Mouse (Mus musculus) adrenal gland, postnatal 25 days (tissue): ENCODE results near the gene Olfr504. TPM values are rescaled to one million over a fixed set of nuclear protein-coding genes. Genes with fewer than 3 reads are reported as not detected.
"Not testable (repeated sequence)": the region's sequence is repeated elsewhere in the genome, so short reads cannot be mapped to it uniquely, and the experiment has no call there.

ENCODE experiments used
- DNase-seq: peaks from one replicate; pipeline ENCODE4 v3.0.0; 2021; ENCODE audit warnings: mixed read lengths
- long read RNA-seq: library from polyadenylated mRNA; stranded (forward); transcript quantifications from one replicate; pipeline ENCODE4 v2.0.0, GENCODE M21; 2021
- total RNA-seq: library from RNA; stranded (reverse); gene quantifications from 2 replicates; pipeline ENCODE4 v1.2.3, GENCODE M21; 2021

Olfr504 gene
- total RNA-seq = not detected in 2 replicates
- long read RNA-seq = 0 reads

DNA sequence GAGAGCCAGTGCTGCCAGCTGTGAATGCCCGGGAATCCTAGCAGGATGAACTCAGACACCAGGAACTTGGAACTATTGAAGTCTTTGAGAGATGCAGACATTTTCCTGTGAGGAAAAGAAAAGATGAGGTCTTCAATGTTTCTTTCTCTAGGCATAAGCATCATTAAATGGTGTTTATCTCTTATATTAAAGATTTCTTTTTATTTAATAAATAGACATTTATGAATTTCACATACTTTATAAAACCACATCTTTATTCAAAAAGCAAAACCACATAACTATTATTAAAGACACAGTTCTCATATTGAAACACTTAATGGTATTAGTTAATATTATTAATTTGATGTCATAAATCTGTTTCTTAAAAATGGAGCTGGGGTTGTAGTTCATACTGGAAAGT is at the start of gene Olfr504:
Gene Olfr504, minus strand, starts transcription at position 101 of the 400 bp plus-strand sequence.
- DNase-seq = no peak

DNA sequence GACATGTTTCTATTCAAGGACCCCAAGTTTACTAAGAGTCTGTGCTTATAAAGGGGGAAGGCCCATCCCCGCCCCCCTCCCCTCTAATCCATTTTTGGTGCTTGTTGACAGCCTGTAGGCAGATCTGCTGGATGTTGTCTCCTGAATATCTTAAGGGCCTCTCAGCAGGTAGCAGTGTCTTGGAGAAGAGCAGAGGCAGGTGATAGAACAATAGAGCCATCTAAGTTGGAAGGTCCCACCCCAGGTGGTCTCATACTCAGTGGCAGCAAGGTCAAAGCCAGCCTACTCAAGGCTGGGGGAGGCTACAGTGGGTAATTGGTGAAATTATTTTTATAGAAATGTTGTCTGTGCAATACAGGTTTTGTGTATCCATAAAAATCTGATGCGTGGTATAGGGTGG is 48.5 kb upstream of the Olfr504 start:
- no peak for DNase-seq

DNA sequence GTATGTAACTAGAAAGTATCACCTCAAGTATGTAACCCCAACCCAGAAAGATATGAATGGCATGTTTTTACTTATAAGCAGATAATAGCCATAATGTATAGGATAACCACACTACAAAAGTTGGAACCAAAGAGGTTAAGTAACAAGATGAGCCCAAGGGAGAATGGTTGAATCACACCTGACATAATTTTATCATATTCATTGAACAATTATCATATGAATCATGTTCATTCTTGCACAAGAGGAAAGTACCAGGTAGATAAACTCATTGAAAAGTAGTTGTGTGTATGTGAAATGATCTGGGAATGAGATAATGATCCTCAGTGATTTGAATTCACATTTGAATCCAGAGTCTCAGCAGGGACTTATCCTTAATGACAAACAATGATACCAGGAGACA is 44.9 kb upstream of the Olfr504 start, which contains the start of gene Olfr506:
Gene Olfr506, plus strand, starts transcription at position 301 of the 400 bp plus-strand sequence.
- no peak for DNase-seq

DNA sequence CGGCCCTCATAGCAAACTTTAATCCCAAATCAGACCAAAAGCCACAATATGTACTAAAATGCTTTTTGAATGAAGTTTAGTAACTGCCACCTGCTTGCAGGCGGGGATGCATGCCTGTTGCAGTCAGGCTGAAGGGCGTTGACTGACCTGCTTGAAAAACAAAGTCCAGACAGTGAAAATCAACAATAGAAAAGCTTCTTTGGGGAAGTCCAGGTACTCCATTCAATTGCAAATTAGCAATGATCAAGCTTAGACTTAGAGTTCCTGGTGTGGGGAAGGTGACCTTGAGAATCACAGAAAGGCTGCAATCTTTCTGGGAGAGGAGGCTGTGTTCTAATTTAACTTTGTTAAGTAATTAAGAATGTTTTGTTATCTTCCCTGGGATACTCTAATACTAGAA is 36.3 kb upstream of the Olfr504 start:
- not testable (repeated sequence) for DNase-seq

DNA sequence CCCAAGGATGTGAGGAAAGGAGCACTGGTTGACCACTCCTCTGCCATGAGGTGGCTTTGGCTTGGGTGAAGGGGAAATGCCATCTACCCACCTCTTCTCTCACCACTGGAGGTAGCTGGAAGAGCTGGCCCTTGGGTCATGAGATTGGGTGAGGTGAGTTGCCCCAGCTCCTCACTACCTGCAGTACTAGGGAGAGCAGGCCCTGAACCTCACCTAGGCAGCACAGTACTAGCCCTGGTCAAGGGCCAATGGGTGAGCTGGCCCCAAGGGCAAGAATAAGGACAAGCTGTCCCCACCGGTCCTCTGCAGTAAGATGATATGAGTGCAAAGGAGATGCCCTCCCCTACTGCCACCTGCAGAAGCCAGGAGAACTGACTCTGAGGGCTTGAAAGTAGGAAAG is 24.2 kb upstream of the Olfr504 start:
- DNase-seq = no peak

DNA sequence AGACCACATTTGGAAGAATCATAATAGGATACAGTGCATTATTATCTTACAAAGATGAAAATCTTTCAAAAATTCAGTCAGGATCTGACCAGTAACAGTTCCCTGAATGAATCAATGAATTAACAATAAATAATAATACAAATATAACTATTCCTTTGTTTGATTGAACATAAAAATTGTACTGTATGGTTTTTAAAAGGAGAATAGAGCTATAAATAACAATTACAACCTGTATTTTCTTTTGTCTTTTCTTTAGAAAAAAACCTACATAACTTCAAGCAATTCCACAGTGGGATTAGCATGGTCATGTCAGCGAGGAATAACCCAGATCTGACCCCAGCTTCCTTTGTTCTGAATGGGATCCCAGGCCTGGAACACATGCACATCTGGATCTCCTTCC is 21.4 kb downstream of the Olfr504 start, which contains the start of gene Olfr503:
Gene Olfr503, plus strand, starts transcription at position 301 of the 400 bp plus-strand sequence.
- DNase-seq = not testable (repeated sequence)

DNA sequence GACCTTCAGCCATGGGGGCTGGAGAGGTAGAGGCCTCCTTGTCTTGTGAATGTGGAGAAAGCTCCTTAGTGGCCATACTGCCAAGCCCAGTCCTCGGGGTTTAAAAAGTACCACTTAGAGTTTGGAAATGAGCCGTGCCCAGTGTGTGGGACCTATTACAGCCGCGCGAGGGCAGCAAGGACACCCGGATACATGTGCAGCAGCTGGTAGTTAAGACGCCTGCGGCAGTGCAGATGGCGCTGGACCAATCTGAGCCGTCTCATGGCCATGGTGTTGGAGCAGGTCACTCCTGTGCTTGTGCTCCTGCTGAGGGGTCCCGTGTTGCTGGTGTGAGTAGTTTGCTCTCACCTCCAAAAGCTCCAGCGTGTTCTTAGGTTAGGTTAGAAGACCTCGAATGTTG is 23.2 kb downstream of the Olfr504 start:
- no peak for DNase-seq

DNA sequence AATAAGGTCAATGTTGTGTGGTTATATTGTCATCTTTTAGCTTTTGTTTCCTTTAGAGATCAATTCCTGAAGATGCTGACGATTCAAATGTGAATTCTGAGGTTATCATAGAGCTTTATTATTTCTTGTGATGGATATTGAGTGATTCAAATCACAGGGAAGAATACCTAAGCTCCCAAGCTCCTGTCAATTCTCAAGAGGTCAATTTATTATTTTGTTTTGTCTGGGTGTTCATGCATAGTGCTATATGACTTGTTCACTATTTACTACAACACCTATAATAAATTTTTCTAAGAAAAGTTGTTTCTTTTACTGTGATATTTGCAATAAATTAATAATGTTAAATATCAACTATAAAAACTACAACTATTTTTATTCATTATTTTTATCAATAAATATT is 40.6 kb downstream of the Olfr504 start, which contains the start of gene Olfr502:
Gene Olfr502, minus strand, starts transcription at position 101 of the 400 bp plus-strand sequence.
- DNase-seq = no peak

Other genes with a start within 250 kb of the Olfr504 start
- gene Olfr492, start 242.1 kb downstream of the Olfr504 start, total RNA-seq = not detected in 2 replicates
- not detected in 2 replicates for gene Olfr493, start 218.8 kb downstream of the Olfr504 start, total RNA-seq
- not detected in 2 replicates for gene Olfr494, start 200.5 kb downstream of the Olfr504 start, total RNA-seq
- gene Olfr495, start 172.6 kb downstream of the Olfr504 start, total RNA-seq = not detected in 2 replicates
- not detected in 2 replicates for gene Olfr497, start 145.4 kb downstream of the Olfr504 start, total RNA-seq
- not detected in 2 replicates for gene Olfr498, start 100.5 kb downstream of the Olfr504 start, total RNA-seq
- not detected in 2 replicates for gene Olfr502, start 40.7 kb downstream of the Olfr504 start, total RNA-seq
- gene Olfr503, start 21.3 kb downstream of the Olfr504 start, total RNA-seq = not detected in 2 replicates
- gene Olfr506, start 45.0 kb upstream of the Olfr504 start, total RNA-seq = not detected in 2 replicates
- not detected in 2 replicates for gene Olfr507, start 56.0 kb upstream of the Olfr504 start, total RNA-seq
- not detected in 2 replicates for gene Olfr508, start 64.2 kb upstream of the Olfr504 start, total RNA-seq
- not detected in 2 replicates for gene Olfr509, start 86.1 kb upstream of the Olfr504 start, total RNA-seq
- gene Olfr510, start 100.6 kb upstream of the Olfr504 start, total RNA-seq = not detected in 2 replicates
- gene Olfr512, start 147.5 kb upstream of the Olfr504 start, total RNA-seq = not detected in 2 replicates
- gene Olfr513, start 185.2 kb upstream of the Olfr504 start, total RNA-seq = not detected in 2 replicates